Mouse (Mus musculus) lung, adult 2 months (tissue): ENCODE measurements at regions not wholly inside any gene's neighbourhood (a gene's known extent, or its start where the extent isn't known, plus 50 kb on each side); places are given as distances from the start of the nearest gene placed in this dataset.

Experiments
- CTCF ChIP-seq: fragments of 200-500 bp; IDR thresholded peaks from 2 replicates; pipeline ENCODE4 v1.5.1; 2011; ENCODE audit warnings: mild to moderate bottlenecking, low read length, control low read depth; ENCODE audit not compliant: insufficient read depth
- POLR2A ChIP-seq: fragments of 200-500 bp; IDR thresholded peaks from 2 replicates; pipeline ENCODE4 v1.6.1; 2011; ENCODE audit warnings: low read depth, mild to moderate bottlenecking, control low read depth, low read length, borderline replicate concordance; ENCODE audit errors: extremely low read depth

- TF ChIP-seq CTCF (no peak), POLR2A (no peak)
These were observed 226.6 kb upstream of the Prdm1 start for GRCm38 (mm10) chr10:44754930-44755329.
